Mouse (Mus musculus) MEL (cell line): ENCODE measurements around the gene Chrm3.

Experiments used
- CTCF ChIP-seq, 3 experiments: IDR thresholded peaks in 2 of 3; conservative IDR thresholded peaks in 1 of 3; 2 replicates each; pipeline ENCODE4 v1.5.1; 2011 to 2012; ENCODE audit warnings: low read length in 3 of 3, low read depth in 2 of 3, mild to moderate bottlenecking in 2 of 3, improper control_type of control experiment in 1 of 3, inconsistent platforms in 1 of 3, mixed read lengths in 1 of 3, moderate library complexity in 1 of 3; ENCODE audit not compliant: control insufficient read depth in 1 of 3, insufficient read depth in 1 of 3, poor library complexity in 1 of 3, severe bottlenecking in 1 of 3
- E2F4 ChIP-seq: IDR thresholded peaks from 2 replicates; pipeline ENCODE4 v1.6.1; 2011; ENCODE audit warnings: low read depth, low read length, improper control_type of control experiment, borderline replicate concordance
- EP300 ChIP-seq, 2 experiments: IDR thresholded peaks; 2 replicates each; pipeline ENCODE4 v1.6.1; 2011; ENCODE audit warnings: improper control_type of control experiment in 2 of 2, low read length in 2 of 2, low read depth in 1 of 2, mild to moderate bottlenecking in 1 of 2
- GATA1 ChIP-seq: IDR thresholded peaks from 2 replicates; pipeline ENCODE4 v1.6.1; 2011; ENCODE audit warnings: low read depth, low read length, improper control_type of control experiment
- MAX ChIP-seq: IDR thresholded peaks from 2 replicates; pipeline ENCODE4 v1.6.1; 2011; ENCODE audit warnings: low read length, improper control_type of control experiment
- POLR2A ChIP-seq, 2 experiments: IDR thresholded peaks; 2 replicates each; pipeline ENCODE4 v1.6.1; 2011 to 2012; ENCODE audit warnings: low read length in 2 of 2, mild to moderate bottlenecking in 2 of 2, control low read depth in 1 of 2, improper control_type of control experiment in 1 of 2, low read depth in 1 of 2, moderate library complexity in 1 of 2; ENCODE audit not compliant: control insufficient read depth in 1 of 2, insufficient read depth in 1 of 2, poor library complexity in 1 of 2
- POLR2AphosphoS2 ChIP-seq: IDR thresholded peaks from 2 replicates; pipeline ENCODE4 v1.6.1; 2011; ENCODE audit warnings: low read length, improper control_type of control experiment
- RCOR1 ChIP-seq: IDR thresholded peaks from 2 replicates; pipeline ENCODE4 v1.6.1; 2012; ENCODE audit warnings: low read depth, mild to moderate bottlenecking, inconsistent platforms, low read length, improper control_type of control experiment
- TAL1 ChIP-seq: IDR thresholded peaks from 2 replicates; pipeline ENCODE4 v1.6.1; 2012; ENCODE audit warnings: mild to moderate bottlenecking, inconsistent platforms, low read length, moderate library complexity, mixed read lengths
- USF2 ChIP-seq, 2 experiments: IDR thresholded peaks; 2 replicates each; pipeline ENCODE4 v1.6.1; 2011 to 2012; ENCODE audit warnings: improper control_type of control experiment in 2 of 2, low read length in 2 of 2, borderline replicate concordance in 1 of 2, inconsistent platforms in 1 of 2, low read depth in 1 of 2, mild to moderate bottlenecking in 1 of 2; ENCODE audit not compliant: insufficient read depth in 1 of 2
- ZMIZ1 ChIP-seq: IDR thresholded peaks from 2 replicates; pipeline ENCODE4 v1.6.1; 2012; ENCODE audit warnings: low read depth, mild to moderate bottlenecking, inconsistent platforms, low read length, improper control_type of control experiment, moderate library complexity

DNA sequence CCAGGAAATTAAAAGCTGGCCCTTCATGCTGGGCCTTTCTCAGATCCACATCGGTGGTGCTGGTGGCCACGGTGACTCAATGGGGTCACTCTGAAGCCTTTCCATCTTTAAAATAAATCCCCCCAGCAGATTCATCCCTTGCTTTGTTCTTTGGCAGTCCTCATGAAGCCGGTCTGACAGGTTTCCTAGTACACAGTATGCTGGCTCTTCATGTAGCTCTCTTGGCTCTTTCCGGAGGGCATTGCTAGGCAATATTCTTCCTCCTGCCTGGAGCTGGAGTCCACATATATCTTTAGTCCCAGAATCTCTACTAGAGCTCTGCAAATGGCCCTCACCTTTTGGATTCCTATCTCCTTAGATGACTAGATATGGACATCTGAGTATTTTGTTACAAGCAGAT, 269.9 kb downstream of the Chrm3 start:
- TF ChIP-seq CTCF (IDR thresholded peaks at IDR 0.05 in 2 of 3, conservative IDR thresholded peaks at IDR 0.05 in 1 of 3; ENCODE audit: control insufficient read depth in 1 of 3, insufficient read depth in 1 of 3, low read depth in 2 of 3, low read length in 3 of 3, poor library complexity in 1 of 3, severe bottlenecking in 1 of 3) (no peak), POLR2A (IDR thresholded peaks at IDR 0.05; ENCODE audit: control insufficient read depth in 1 of 2, insufficient read depth in 1 of 2, low read depth in 1 of 2, low read length in 2 of 2, poor library complexity in 1 of 2) (no peak), MAX (no peak), E2F4 (no peak), USF2 (IDR thresholded peaks at IDR 0.05; ENCODE audit: borderline replicate concordance in 1 of 2, insufficient read depth in 1 of 2, low read depth in 1 of 2, low read length in 2 of 2) (no peak), GATA1 (no peak), ZMIZ1 (no peak), POLR2AphosphoS2 (no peak), TAL1 (no peak), RCOR1 (no peak), EP300 (IDR thresholded peaks at IDR 0.05; ENCODE audit: low read depth in 1 of 2, low read length in 2 of 2) (no peak)
